Mouse (Mus musculus) ovary, postnatal 10 days (tissue): ENCODE results near the gene Cib1.

ENCODE experiments used
- DNase-seq: peaks from one replicate; pipeline ENCODE4 v3.0.0; 2022; ENCODE audit warnings: low spot score

Gene Cib1

GRCm38 (mm10) chr7:80232489-80233029 is at the start of gene Cib1, which contains the start of gene Gdpgp1:
TSS of gene Cib1 (minus strand) at chr7:80232813.
TSS of gene Gdpgp1 (plus strand) at chr7:80232865.
- DNase-seq, result peak; percentile 88

- no peak for DNase-seq
Measured at GRCm38 (mm10) chr7:80281646-80282045, 49.0 kb upstream of the Cib1 start.

GRCm38 (mm10) chr7:80280998-80281397 is 48.4 kb upstream of the Cib1 start:
- DNase-seq, result no peak

- DNase-seq, result no peak
Measured at GRCm38 (mm10) chr7:80280032-80280431, 47.4 kb upstream of the Cib1 start.

GRCm38 (mm10) chr7:80276374-80276773 is 43.8 kb upstream of the Cib1 start:
- DNase-seq, result no peak

DNA sequence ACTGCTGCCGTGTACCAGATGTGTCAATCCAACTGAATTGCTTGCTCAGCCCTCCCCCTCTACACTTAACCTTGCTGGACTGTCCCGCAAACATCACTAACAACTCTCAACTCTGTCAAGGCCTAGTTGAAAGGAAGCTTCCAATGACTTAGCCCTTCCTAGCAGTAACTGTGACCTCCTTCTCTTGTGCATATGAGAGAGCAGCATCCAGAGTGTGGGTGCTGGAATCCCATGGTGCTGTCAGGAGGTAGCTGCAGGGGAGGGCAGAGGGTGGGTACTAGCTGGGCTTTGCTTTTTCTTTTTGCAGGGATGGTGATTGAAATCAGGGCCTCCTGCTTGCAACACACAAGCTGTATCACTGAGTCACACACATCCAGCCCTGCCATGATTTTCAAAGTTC is 40.8 kb upstream of the Cib1 start:
- no peak for DNase-seq

DNA sequence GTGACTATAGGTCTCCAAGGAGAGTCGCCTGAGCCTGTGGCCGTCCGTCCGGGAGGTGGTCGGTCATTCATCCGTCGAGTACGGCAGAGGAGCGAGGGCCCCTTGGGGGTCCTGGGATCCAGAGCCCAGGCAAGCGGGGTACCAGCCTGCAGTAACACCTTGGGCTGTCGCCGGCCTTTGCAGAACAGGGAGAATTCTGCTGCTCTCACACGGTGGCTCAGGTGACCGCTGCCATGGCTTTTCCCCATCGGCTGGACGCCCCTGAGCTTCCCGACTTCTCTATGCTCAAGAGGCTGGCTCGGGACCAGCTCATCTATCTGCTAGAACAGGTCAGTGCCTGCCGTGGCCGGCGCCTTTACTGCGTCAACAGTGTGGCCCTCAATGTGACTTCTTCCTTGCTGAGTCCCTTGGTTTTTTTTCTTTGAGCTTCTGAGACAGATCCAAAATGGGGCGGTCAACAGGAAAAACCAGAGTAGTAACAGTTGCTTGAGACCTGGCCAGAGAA is 37.2 kb upstream of the Cib1 start:
- DNase-seq, result no peak

GRCm38 (mm10) chr7:80268897-80269750 is 36.5 kb upstream of the Cib1 start, which contains the start of gene Vps33b:
TSS of gene Vps33b (plus strand) at chr7:80269649.
- peak; percentile 92 for DNase-seq

- DNase-seq, result no peak
Measured at GRCm38 (mm10) chr7:80267764-80268163, 35.2 kb upstream of the Cib1 start.

DNA sequence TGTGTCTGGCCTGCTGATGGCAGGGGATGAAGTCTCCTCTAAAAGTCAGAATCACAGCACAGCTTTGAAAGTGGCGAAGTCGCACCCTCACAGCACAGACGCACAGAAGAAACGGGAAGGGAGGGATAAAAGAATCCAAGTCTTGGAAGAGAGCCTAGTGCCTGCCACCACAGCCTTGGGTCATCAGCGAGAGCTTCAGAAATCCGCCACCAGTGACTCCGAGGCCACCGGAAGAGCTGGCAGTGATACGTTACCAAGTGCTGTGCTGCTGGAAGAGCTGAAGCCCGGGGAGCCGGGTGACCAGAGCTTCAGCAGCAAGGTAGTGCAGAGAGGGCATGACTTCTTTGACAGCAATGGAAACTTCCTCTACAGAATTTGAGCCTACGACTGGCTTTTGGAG is 32.0 kb upstream of the Cib1 start:
- DNase-seq, result no peak

DNA sequence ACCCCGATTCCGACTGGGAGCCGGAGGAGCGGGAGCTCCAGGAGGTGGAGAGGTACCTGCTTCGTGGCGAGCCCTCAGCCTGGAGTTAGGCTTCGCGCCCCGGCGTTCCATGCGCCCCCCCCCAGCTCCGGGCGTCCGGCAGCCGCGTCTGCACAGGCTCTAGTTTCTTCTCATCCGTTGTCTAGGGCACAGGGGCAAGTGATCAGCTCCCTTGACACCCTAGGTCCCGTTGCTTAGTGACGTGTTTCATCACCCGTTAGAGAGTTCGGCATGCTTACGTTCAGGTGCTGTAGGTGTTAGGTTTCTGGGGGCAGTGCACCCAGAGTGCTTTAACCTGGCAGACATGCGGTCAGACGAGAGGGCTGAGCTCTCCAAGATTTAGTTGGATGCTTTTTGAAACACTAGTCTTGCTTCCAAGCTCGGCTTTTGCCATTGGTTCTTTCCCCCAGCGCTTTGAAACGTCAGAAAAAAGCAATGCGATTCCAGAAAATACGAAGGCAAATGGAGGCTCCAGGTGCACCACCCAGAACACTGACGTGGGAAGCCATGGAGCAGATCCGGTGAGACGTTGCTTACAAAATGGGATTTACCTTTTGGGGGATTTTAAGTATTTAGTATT is 28.9 kb upstream of the Cib1 start:
- no peak for DNase-seq

DNA sequence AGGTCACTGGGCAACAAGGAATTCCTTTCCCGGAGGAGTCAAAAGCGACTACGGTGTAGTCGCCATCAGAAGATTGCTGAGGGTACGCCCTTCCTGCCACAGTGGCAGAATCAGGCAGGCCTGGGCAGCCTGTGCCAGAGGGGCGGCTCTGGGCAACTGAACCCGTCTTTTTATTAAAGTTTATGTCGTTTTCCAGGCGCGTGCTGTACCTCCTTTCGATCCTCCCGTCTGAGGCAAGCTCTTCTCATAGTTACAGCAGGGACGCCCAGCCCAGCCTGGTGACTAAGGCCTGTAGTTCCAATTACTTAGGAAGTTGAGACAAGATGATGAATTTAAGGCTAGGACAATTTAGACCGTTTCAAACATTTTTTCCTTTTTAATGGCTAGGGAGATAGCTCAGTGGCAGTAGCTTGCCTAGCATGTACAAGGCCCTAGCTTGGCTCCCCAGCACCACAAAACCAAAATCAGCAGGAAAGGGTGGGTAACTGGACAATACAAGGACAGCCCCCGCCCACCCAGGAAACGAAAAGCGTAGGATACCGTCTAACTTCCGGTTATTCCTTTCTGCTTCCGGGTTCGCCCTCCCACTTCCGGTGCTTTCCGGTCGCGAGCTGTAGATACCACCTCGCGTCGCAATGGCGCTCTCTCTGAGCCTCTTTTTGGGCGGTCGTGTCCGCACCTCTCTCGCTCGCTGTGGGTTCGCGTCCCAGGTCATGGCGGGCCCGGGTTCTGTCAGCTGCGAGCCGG is 28.2 kb upstream of the Cib1 start, which contains the start of gene Ngrn:
Gene Ngrn (plus strand): TSS at position 591 of the 747 bp plus-strand sequence.
- DNase-seq, result peak; percentile 49

DNA sequence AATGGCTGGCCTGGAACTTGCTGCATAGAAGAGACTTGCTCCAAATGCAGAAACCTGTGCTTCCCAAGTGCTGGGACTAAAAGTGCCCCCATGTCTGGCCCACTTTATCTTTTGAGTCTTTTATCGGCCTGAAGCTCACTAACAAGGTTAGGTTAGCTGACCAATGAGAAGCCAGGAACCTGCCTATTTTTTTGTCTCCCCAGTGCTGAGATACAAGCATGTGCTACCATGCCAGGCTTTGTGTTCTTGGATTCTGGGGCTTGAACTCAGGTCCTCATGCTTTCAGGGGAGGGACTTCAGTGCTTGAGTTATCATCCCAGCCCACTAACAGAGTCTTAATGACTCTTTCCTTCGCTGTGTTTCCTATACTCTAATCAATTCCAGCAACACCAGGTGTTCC is 25.1 kb upstream of the Cib1 start:
- DNase-seq, result no peak

DNA sequence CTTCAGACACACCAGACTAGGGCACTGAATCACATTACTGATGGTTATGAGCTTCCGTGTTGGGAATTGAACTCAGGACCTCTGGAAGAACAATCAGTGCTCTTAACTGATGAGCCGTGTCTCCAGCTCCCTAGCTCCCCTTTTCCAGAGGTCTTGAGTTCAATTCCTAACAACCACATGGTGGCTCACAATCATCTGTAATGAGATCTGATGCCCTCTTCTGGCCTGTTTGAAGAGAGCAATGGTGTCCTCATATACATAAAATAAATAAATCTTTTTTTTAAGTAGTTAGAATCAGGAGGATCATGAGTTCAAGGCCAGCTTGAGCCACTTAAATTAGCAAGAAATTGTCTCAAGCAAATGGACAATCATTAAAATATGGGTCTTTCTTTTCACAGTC is 23.4 kb upstream of the Cib1 start:
- no peak for DNase-seq

GRCm38 (mm10) chr7:80252886-80253285 is 20.3 kb upstream of the Cib1 start:
- no peak for DNase-seq

GRCm38 (mm10) chr7:80252437-80252836 is 19.8 kb upstream of the Cib1 start:
- DNase-seq, result no peak

- no peak for DNase-seq
Measured at GRCm38 (mm10) chr7:80246859-80247258, 14.2 kb upstream of the Cib1 start.

GRCm38 (mm10) chr7:80246148-80246721 is 13.6 kb upstream of the Cib1 start, which contains the start of gene Ttll13:
TSS of gene Ttll13 (plus strand) at chr7:80246376.
- peak; percentile 78 for DNase-seq

GRCm38 (mm10) chr7:80244851-80245250 is 12.2 kb upstream of the Cib1 start:
- no peak for DNase-seq

DNA sequence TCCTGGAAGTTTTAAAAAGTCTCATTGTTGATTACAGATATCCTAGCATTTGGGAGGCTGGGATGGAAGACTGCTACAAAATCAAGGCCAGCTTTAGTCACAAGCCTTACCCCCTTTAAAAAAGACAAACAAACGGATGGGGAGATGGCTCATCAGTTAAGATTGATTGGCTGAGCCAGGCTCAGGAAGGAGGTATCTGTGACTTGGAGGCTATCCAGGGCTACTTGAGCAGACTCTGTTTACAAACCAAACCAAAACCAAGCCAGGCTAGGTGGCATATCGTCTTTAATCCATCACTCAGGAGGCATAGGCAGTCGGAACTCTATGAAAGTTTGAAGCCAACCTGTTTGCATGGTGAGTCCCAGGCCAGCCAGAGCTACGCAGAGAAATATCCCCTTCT is 9.0 kb upstream of the Cib1 start:
- DNase-seq, result no peak

- DNase-seq, result no peak
Measured at GRCm38 (mm10) chr7:80238542-80238941, 5.9 kb upstream of the Cib1 start.

- no peak for DNase-seq
Measured at GRCm38 (mm10) chr7:80233799-80234198, 1.2 kb upstream of the Cib1 start.
